Mouse (Mus musculus): ENCODE results near the gene Spns1. TPM values are rescaled to one million over a fixed set of nuclear protein-coding genes. Genes with fewer than 3 reads are reported as not detected.
"Not testable (repeated sequence)": the region's sequence is repeated elsewhere in the genome, so short reads cannot be mapped to it uniquely, and the experiment has no call there.

The Spns1 gene
- polyA plus RNA-seq, 1 experiment from 2014 or later = 98.1 TPM

- Histone ChIP-seq H3K9me3 (ENCODE audit: control insufficient read depth, low read length) (no peaks in the 10 kb centered on the region), H3K9ac (ENCODE audit: low read depth, low read length) (no peak overlapping the region), H3K4me2 (ENCODE audit: low read length) (no peak overlapping the region), H3K27me3 (replicated peaks; ENCODE audit: control insufficient read depth, insufficient read depth, low read length) (no peaks in the 10 kb centered on the region), H3K4me3 (ENCODE audit: low read length) (no peak overlapping the region), H3K27ac (ENCODE audit: low read depth, low read length) (no peak overlapping the region), H3K36me3 (ENCODE audit: control insufficient read depth, insufficient read depth, low read length) (no peaks in the 10 kb centered on the region), H3K4me1 (ENCODE audit: control insufficient read depth, insufficient read depth, low read depth, low read length) (no peaks in the 10 kb centered on the region)
- ATAC-seq = no peak
- 96% methylated on average over 2 of the region's 2 CpGs for WGBS
Measured at GRCm38 (mm10) chr7:126408686-126409085, 31.4 kb upstream of the Spns1 start.

GRCm38 (mm10) chr7:126402518-126402917 lies 25.3 kb upstream of the Spns1 start:
- H3K27me3 ChIP-seq (replicated peaks; ENCODE audit: control insufficient read depth, insufficient read depth, low read length); H3K27ac ChIP-seq (ENCODE audit: low read depth, low read length); H3K9me3 ChIP-seq (ENCODE audit: control insufficient read depth, low read length); H3K4me3 ChIP-seq (ENCODE audit: low read length); H3K9ac ChIP-seq (ENCODE audit: low read depth, low read length); H3K4me1 ChIP-seq (ENCODE audit: control insufficient read depth, insufficient read depth, low read depth, low read length); H3K4me2 ChIP-seq (ENCODE audit: low read length); H3K36me3 ChIP-seq (ENCODE audit: control insufficient read depth, insufficient read depth, low read length); ATAC-seq: not testable (repeated sequence)
- 77% methylated on average over 7 of the region's 8 CpGs for WGBS

DNA sequence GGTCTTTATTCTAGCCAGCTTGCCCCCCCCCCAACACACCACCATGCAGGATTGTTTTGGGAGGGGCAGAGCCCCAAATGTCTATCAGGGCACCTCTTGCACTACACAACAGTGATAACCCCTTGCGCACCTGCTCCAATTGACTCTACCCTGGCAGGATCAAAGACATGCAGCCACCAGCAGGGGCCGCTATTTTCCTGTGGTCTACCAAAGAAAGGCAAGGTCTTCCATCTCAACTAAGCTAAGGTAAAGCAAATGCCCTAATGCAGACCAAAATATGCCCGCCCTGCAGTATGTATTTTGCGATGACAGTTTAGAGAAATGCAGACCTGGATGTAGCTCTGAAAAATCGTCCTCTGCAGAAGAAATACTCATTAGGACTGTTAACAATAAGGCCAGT lies 22.3 kb upstream of the Spns1 start:
- Histone ChIP-seq H3K36me3 (ENCODE audit: control insufficient read depth, insufficient read depth, low read length) (no peaks in the 10 kb centered on the region), H3K4me2 (ENCODE audit: low read length) (no peak overlapping the region), H3K27ac (ENCODE audit: low read depth, low read length) (no peak overlapping the region), H3K9me3 (ENCODE audit: control insufficient read depth, low read length) (no peaks in the 10 kb centered on the region), H3K27me3 (replicated peaks; ENCODE audit: control insufficient read depth, insufficient read depth, low read length) (no peaks in the 10 kb centered on the region), H3K9ac (ENCODE audit: low read depth, low read length) (no peak overlapping the region), H3K4me3 (ENCODE audit: low read length) (no peak overlapping the region), H3K4me1 (ENCODE audit: control insufficient read depth, insufficient read depth, low read depth, low read length) (peaks cover 8% of the 10 kb centered on the region)
- ATAC-seq = no peak
- 9% methylated on average over 5 of the region's 5 CpGs for WGBS

DNA sequence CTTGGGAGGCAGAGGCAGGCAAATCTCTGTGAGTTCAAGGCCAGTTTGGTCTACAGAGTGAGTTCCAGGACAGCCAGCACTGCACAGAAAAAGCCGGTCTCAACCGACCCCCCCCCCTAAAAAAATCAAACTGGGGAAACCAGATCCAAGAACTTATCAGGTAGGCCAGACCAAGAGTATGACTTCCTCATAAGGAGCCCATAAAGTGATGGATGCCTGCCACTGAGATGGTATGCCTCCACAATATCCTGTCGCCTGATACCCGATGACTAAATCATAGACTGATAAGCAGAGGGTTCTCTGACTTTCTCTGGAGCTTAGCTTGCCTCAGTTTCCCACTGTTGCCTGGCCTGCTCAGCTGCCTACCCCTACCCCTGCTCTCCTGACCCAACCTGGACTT lies 20.6 kb upstream of the Spns1 start:
- H3K9me3 ChIP-seq (ENCODE audit: control insufficient read depth, low read length) = no peaks in the 10 kb centered on the region
- H3K4me2 ChIP-seq (ENCODE audit: low read length) = no peak overlapping the region
- H3K4me1 ChIP-seq (ENCODE audit: control insufficient read depth, insufficient read depth, low read depth, low read length) = peaks cover 8% of the 10 kb centered on the region
- 99% methylated on average over 4 of the region's 4 CpGs for WGBS
- H3K27ac ChIP-seq (ENCODE audit: low read depth, low read length) = no peak overlapping the region
- no peak overlapping the region for H3K9ac ChIP-seq (ENCODE audit: low read depth, low read length)
- H3K36me3 ChIP-seq (ENCODE audit: control insufficient read depth, insufficient read depth, low read length) = no peaks in the 10 kb centered on the region
- H3K27me3 ChIP-seq (replicated peaks; ENCODE audit: control insufficient read depth, insufficient read depth, low read length) = no peaks in the 10 kb centered on the region
- ATAC-seq = no peak
- H3K4me3 ChIP-seq (ENCODE audit: low read length) = no peak overlapping the region

DNA sequence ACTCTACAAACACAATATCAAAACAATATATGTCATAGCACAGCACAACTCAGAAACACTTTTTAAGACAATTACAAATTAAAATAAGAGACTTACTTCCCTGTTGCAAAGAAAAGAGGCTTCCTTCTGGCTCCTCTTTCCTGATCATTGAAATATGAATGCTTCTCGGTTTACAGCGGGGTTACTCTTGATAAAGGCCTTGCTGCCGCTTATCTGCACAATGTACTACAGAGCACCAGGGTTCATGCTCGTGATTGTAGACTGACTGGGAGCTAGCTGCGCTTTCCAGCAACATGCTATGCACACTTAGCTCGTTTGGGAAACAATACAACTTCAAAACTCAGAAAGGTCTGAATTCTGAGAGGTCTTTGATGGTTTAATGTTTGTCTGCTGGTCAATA lies 20.0 kb upstream of the Spns1 start:
- Histone ChIP-seq H3K27me3 (replicated peaks; ENCODE audit: control insufficient read depth, insufficient read depth, low read length) (no peaks in the 10 kb centered on the region), H3K4me1 (ENCODE audit: control insufficient read depth, insufficient read depth, low read depth, low read length) (peaks cover 8% of the 10 kb centered on the region), H3K9ac (ENCODE audit: low read depth, low read length) (no peak overlapping the region; the same call in 1 of the 2 replicates), H3K4me2 (ENCODE audit: low read length) (peak overlapping the region; percentile 44), H3K9me3 (ENCODE audit: control insufficient read depth, low read length) (no peaks in the 10 kb centered on the region), H3K27ac (ENCODE audit: low read depth, low read length) (no peak overlapping the region), H3K36me3 (ENCODE audit: control insufficient read depth, insufficient read depth, low read length) (no peaks in the 10 kb centered on the region), H3K4me3 (ENCODE audit: low read length) (peak overlapping the region; percentile 2; the same call in 1 of the 2 replicates)
- no peak for ATAC-seq
- 60% methylated on average over 6 of the region's 6 CpGs for WGBS

DNA sequence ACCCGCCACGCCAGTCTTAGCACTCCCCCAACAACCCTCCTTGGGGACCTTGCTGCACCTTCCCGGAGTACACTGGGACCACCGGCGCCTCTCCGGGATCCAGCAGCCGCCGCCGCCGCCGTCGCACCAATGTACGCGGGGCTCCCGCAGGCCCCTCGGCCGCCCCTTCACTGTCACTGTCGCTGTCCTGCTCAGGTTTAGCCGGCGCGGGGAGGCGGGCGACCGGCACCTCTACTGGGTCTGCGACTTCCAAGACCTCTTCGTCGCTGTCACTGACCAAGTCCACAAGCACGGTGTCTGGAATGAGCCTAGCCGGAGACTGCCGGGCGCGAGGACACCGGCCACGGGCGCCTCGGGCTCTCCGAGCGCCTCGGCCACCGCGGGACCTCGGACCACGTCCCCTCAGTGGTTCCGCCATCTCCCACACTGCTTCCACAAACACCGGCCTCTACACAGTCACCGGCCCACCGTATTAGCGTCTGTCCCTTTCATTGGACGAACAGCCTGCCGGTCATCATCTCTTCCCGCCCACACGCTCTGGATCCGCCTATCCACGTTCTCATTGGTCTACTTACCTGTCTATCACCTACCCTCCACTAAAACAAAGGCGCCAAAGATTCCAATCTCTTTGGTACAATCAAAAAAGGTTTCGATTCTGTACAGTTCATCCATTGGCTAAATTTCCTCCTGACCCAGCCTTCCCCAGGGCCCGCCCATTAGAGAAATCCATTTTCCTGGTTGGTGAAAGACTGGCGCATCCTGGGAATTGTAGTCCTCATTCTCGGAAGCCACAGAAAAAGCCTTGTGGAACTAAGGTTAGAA lies 19.3 kb upstream of the Spns1 start, which contains the start of gene Nfatc2ip:
Gene Nfatc2ip, minus strand, starts transcription at position 440 of the 822 bp plus-strand sequence.
- peak; percentile 100 for ATAC-seq
- under 1% methylated on average over 57 of the region's 59 CpGs for WGBS
- peaks cover 8% of the 10 kb centered on the region for H3K4me1 ChIP-seq (ENCODE audit: control insufficient read depth, insufficient read depth, low read depth, low read length)

DNA sequence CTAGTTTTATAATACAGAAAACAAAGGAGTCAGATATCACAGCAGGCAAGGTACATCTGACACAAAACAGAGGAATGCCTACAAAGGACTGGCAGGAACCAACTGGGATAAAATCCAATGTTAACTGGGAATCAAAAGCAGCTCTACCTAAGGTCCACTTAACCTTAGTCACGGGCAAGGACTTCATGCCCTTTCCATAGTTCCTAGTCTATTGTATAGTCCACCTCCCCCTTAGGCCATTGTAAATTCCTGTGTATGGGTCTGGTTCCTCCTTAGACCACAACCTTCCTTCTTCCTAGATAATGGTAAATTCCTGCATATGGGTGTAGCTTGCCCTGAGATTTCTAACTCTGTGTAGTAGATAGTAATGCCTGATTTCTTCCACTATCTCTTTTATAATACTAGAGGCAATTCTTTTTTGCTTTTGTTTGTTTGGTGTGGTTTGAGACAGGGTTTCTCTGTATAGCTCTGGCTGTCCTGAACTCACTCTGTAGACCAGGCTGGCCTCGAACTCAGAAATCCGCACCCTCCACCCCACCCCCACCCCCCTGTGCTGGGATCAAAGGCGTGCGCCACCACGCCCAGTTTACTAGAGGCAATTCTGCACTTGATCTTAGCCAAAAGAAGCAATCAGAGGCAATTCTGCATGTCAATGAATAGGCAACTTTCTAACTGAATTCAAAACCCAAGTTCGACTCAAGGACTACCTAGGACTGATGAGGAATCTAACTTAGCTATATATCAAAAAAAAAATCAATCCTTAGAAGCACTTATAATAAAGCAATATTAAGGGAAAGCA lies 15.0 kb upstream of the Spns1 start:
- not testable (repeated sequence) for H3K27ac ChIP-seq (ENCODE audit: low read depth, low read length); H3K27me3 ChIP-seq (replicated peaks; ENCODE audit: control insufficient read depth, insufficient read depth, low read length); H3K9me3 ChIP-seq (ENCODE audit: control insufficient read depth, low read length); H3K4me3 ChIP-seq (ENCODE audit: low read length); H3K36me3 ChIP-seq (ENCODE audit: control insufficient read depth, insufficient read depth, low read length); H3K4me2 ChIP-seq (ENCODE audit: low read length); H3K9ac ChIP-seq (ENCODE audit: low read depth, low read length); ATAC-seq; H3K4me1 ChIP-seq (ENCODE audit: control insufficient read depth, insufficient read depth, low read depth, low read length)
- WGBS = 93% methylated on average over 7 of the region's 7 CpGs

More for the DNA sequence above, 19.3 kb upstream of the Spns1 start, which contains the start of gene Nfatc2ip:
- H3K4me2 ChIP-seq (ENCODE audit: low read length) = peak within 1 kb of the TSS; percentile 93
- no peaks in the 10 kb centered on the region for H3K27me3 ChIP-seq (replicated peaks; ENCODE audit: control insufficient read depth, insufficient read depth, low read length)
- H3K9ac ChIP-seq (ENCODE audit: low read depth, low read length) = peak within 1 kb of the TSS; percentile 84
- H3K4me3 ChIP-seq (ENCODE audit: low read length) = peak within 1 kb of the TSS; percentile 93
- H3K27ac ChIP-seq (ENCODE audit: low read depth, low read length) = peak within 1 kb of the TSS; percentile 71
- H3K36me3 ChIP-seq (ENCODE audit: control insufficient read depth, insufficient read depth, low read length) = no peaks in the 10 kb centered on the region
- no peaks in the 10 kb centered on the region for H3K9me3 ChIP-seq (ENCODE audit: control insufficient read depth, low read length)

DNA sequence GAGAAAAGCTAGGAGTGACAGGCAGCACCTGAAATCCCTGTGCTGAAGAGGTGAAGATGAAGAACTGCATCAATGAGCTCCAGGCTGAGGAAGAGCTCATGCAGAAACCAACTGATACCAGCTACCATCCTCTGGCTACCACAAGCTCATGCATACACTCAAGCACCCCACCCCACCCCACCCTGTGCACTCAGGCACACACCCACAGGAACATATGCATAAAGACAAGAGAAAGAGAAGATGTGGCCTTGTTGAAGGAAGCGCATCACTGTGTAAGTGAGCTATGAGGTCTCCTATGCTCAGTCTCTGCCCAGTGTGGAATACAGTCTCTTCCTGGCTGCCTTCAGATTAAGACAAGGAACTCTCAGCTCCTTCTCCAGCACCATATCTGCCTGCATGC lies 10.9 kb upstream of the Spns1 start:
- Histone ChIP-seq H3K27ac (ENCODE audit: low read depth, low read length) (no peak overlapping the region), H3K9ac (ENCODE audit: low read depth, low read length) (no peak overlapping the region), H3K9me3 (ENCODE audit: control insufficient read depth, low read length) (no peaks in the 10 kb centered on the region), H3K4me1 (ENCODE audit: control insufficient read depth, insufficient read depth, low read depth, low read length) (no peaks in the 10 kb centered on the region), H3K4me2 (ENCODE audit: low read length) (no peak overlapping the region), H3K36me3 (ENCODE audit: control insufficient read depth, insufficient read depth, low read length) (peaks cover 7% of the 10 kb centered on the region), H3K4me3 (ENCODE audit: low read length) (no peak overlapping the region), H3K27me3 (replicated peaks; ENCODE audit: control insufficient read depth, insufficient read depth, low read length) (no peaks in the 10 kb centered on the region)
- WGBS = 100% methylated on average over 1 of the region's 1 CpGs
- ATAC-seq = no peak

- no peak overlapping the region for H3K4me3 ChIP-seq (ENCODE audit: low read length)
- no peaks in the 10 kb centered on the region for H3K4me1 ChIP-seq (ENCODE audit: control insufficient read depth, insufficient read depth, low read depth, low read length)
- no peak overlapping the region for H3K27ac ChIP-seq (ENCODE audit: low read depth, low read length)
- ATAC-seq = no peak
- 84% methylated on average over 5 of the region's 5 CpGs for WGBS
- H3K9ac ChIP-seq (ENCODE audit: low read depth, low read length) = no peak overlapping the region
- H3K27me3 ChIP-seq (replicated peaks; ENCODE audit: control insufficient read depth, insufficient read depth, low read length) = no peaks in the 10 kb centered on the region
- H3K4me2 ChIP-seq (ENCODE audit: low read length) = no peak overlapping the region
- no peaks in the 10 kb centered on the region; the same call in 1 of the 2 replicates for H3K36me3 ChIP-seq (ENCODE audit: control insufficient read depth, insufficient read depth, low read length)
- H3K9me3 ChIP-seq (ENCODE audit: control insufficient read depth, low read length) = no peaks in the 10 kb centered on the region
Measured at GRCm38 (mm10) chr7:126383565-126383964, 6.3 kb upstream of the Spns1 start.

All from hindbrain, embryonic 16.5 days (tissue).